Mouse (Mus musculus) hindbrain, embryonic 15.5 days (tissue): ENCODE measurements around the gene Serpinb13. TPM values are rescaled to one million over a fixed set of nuclear protein-coding genes. Genes with fewer than 3 reads are reported as not detected.
"Not testable (repeated sequence)": the region's sequence is repeated elsewhere in the genome, so short reads cannot be mapped to it uniquely, and the experiment has no call there.

Source experiments
- ATAC-seq: fragments of 200-750 bp; cut with Nextera tagmentation; 2 replicates; pipeline ENCODE4 v1.8.0; 2017; ENCODE audit warnings: low read depth, moderate number of reproducible peaks, moderate TSS enrichment; ENCODE audit not compliant: low FRiP score
- H3K27ac ChIP-seq: fragments of 300-500 bp; sonication (generic); replicated peaks from 2 replicates; pipeline ENCODE4 v1.5.1; 2015; ENCODE audit warnings: mild to moderate bottlenecking, inconsistent platforms
- H3K27me3 ChIP-seq: fragments of 300-500 bp; sonication (generic); 2 replicates; pipeline ENCODE4 v1.6.1; 2015; ENCODE audit warnings: control low read depth, inconsistent platforms
- H3K36me3 ChIP-seq: fragments of 300-500 bp; sonication (generic); 2 replicates; pipeline ENCODE4 v1.6.1; 2015; ENCODE audit warnings: control low read depth, inconsistent platforms
- H3K4me1 ChIP-seq: fragments of 300-500 bp; sonication (generic); replicated peaks from 2 replicates; pipeline ENCODE4 v1.6.1; 2015; ENCODE audit warnings: control low read depth, inconsistent platforms
- H3K4me2 ChIP-seq: fragments of 300-500 bp; sonication (generic); 2 replicates; pipeline ENCODE4 v1.6.1; 2015; ENCODE audit warnings: moderate library complexity, mild to moderate bottlenecking, inconsistent platforms
- H3K4me3 ChIP-seq: fragments of 300-500 bp; sonication (generic); 2 replicates; pipeline ENCODE4 v1.5.1; 2015; ENCODE audit warnings: mild to moderate bottlenecking, inconsistent platforms
- H3K9ac ChIP-seq: fragments of 300-500 bp; sonication (generic); 2 replicates; pipeline ENCODE4 v1.6.1; 2015; ENCODE audit warnings: inconsistent platforms
- H3K9me3 ChIP-seq: fragments of 300-500 bp; sonication (generic); 2 replicates; pipeline ENCODE4 v1.6.1; 2016; ENCODE audit warnings: control low read depth, inconsistent platforms
- WGBS: fragments of 180-500 bp; shearing (Covaris S2); methylation state at CpG from one replicate; pipeline ENCODE4 v1.1.7; 2015; 5-methylcytosine and 5-hydroxymethylcytosine counted together
- polyA plus RNA-seq: library from polyadenylated mRNA; unstranded; fragments of >200 nt; fragmentation: Nextera tagmentation; extraction: Ambion mirVana; gene quantifications from 2 replicates; pipeline ENCODE4 v1.2.1, GENCODE M21; 2015

Gene Serpinb13
- polyA plus RNA-seq, 1 experiment from 2014 or later, result not detected

DNA sequence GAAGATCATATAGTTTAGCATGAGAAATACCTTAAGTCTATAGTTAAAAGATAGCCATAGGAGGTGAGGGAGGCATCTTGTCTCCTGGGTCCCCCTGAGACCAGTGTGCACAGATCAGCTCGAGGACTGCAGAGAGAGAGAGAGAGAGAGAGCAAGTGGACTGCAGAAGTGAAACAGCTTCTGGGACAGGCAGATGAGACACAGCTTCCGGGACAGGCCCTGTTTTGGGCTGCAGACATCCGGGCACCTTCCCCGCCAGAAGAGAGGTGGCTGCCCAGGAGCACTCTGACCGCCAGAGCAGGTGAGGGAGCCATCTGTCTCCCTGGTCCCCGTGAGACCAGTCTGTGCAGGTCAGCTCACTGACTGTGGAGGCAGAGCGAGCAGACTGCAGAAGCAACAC lies 34.4 kb downstream of the Serpinb13 start:
- no peak overlapping the region for H3K27ac ChIP-seq
- H3K4me2 ChIP-seq, result no peak overlapping the region
- no peaks in the 10 kb centered on the region for H3K9me3 ChIP-seq
- H3K4me1 ChIP-seq, result no peaks in the 10 kb centered on the region
- H3K27me3 ChIP-seq, result no peaks in the 10 kb centered on the region
- H3K36me3 ChIP-seq, result no peaks in the 10 kb centered on the region
- 85% methylated on average over 7 of the region's 7 CpGs for WGBS
- H3K4me3 ChIP-seq, result no peak overlapping the region
- no peak overlapping the region for H3K9ac ChIP-seq
- ATAC-seq, result no peak

- Histone ChIP-seq H3K9me3 (no peaks in the 10 kb centered on the region), H3K4me3 (no peak overlapping the region), H3K27ac (no peak overlapping the region), H3K4me1 (no peaks in the 10 kb centered on the region), H3K27me3 (no peaks in the 10 kb centered on the region), H3K36me3 (no peaks in the 10 kb centered on the region), H3K4me2 (no peak overlapping the region), H3K9ac (no peak overlapping the region)
- WGBS, result 73% methylated on average over 1 of the region's 1 CpGs
- no peak for ATAC-seq
Observed at GRCm38 (mm10) chr1:107025886-107026285, 45.1 kb downstream of the Serpinb13 start.

GRCm38 (mm10) chr1:107034236-107034635 lies 53.5 kb downstream of the Serpinb13 start:
- not testable (repeated sequence) for H3K4me1 ChIP-seq, H3K9ac ChIP-seq, H3K27me3 ChIP-seq, H3K4me2 ChIP-seq, H3K4me3 ChIP-seq, ATAC-seq, H3K27ac ChIP-seq, H3K36me3 ChIP-seq, H3K9me3 ChIP-seq
- 95% methylated on average over 3 of the region's 3 CpGs for WGBS

Other genes starting within 250 kb of the Serpinb13 start
- gene Kdsr, start 221.3 kb upstream of the Serpinb13 start, polyA plus RNA-seq, result 13.9 and 15.4 TPM in 2 replicates
- 32.5 and 34.7 TPM in 2 replicates for gene Vps4b, start 184.3 kb upstream of the Serpinb13 start, polyA plus RNA-seq
- 0.16 and 0.33 TPM in 2 replicates for gene Serpinb5, start 119.8 kb upstream of the Serpinb13 start, polyA plus RNA-seq
- gene Serpinb12, start 46.5 kb upstream of the Serpinb13 start, polyA plus RNA-seq, result 0.09 TPM in 1 of 2 replicates, not detected in the other
- not detected in 2 replicates for gene Serpinb3a, start 71.3 kb downstream of the Serpinb13 start, polyA plus RNA-seq
- not detected in 2 replicates for gene Serpinb3d, start 102.5 kb downstream of the Serpinb13 start, polyA plus RNA-seq